Mouse (Mus musculus) gastrocnemius, adult 2 months (tissue): ENCODE data around the gene Nrp2. TPM values are rescaled to one million over a fixed set of nuclear protein-coding genes. Genes with fewer than 3 reads are reported as not detected.

Experiments
- DNase-seq: peaks from one replicate; pipeline ENCODE4 v3.0.0; 2022
- H3K27ac ChIP-seq: fragments of 200-600 bp; 2 replicates; pipeline ENCODE4 v1.8.1; 2022; ENCODE audit warnings: mild to moderate bottlenecking
- H3K4me3 ChIP-seq: fragments of 200-600 bp; 2 replicates; pipeline ENCODE4 v1.8.1; 2022; ENCODE audit warnings: mild to moderate bottlenecking, moderate library complexity
- CTCF ChIP-seq: fragments of 200-600 bp; IDR thresholded peaks from 2 replicates; pipeline ENCODE4 v1.8.1; 2022; ENCODE audit warnings: antibody characterized with exemption, mild to moderate bottlenecking, moderate library complexity
- intact Hi-C: fragments of 180-260 bp; cut with DNase I; formaldehyde crosslinking; loops from one replicate; pipeline ENCODE4 v1.15.1; 2025
- long read RNA-seq, 2 experiments: library from polyadenylated mRNA; stranded (forward); transcript quantifications; one replicate each; pipeline ENCODE4 v2.0.0; 2021
- total RNA-seq, 2 experiments: library from RNA; stranded (reverse); gene quantifications; 2 replicates each; pipeline ENCODE4 v1.2.3; 2021

The Nrp2 gene
- total RNA-seq = 1 to 10 TPM; 2.9 to 6.8 TPM
- long read RNA-seq, experiment 1, full-length matches to known transcripts = 1 of 2 reads
- long read RNA-seq, experiment 1, partial matches to known transcripts = 0 of 2 reads
- long read RNA-seq, experiment 1, other reads (novel, unspliced or antisense) = 1 of 2 reads
- long read RNA-seq, experiment 2, full-length matches to known transcripts = 3 of 4 reads
- long read RNA-seq, experiment 2, partial matches to known transcripts = 1 of 4 reads
- long read RNA-seq, experiment 2, other reads (novel, unspliced or antisense) = 0 of 4 reads

- peak within 1 kb of the TSS; percentile 90 for H3K27ac ChIP-seq
- peak; percentile 90 for DNase-seq
- peak within 1 kb of the TSS; percentile 75 for H3K4me3 ChIP-seq
- intact Hi-C loops = loop anchor here (5.0 to 10.0 kb wide), 4 partner anchors 1326 to 1559 kb away; no protein-coding TSS in a partner anchor
- TF ChIP-seq CTCF = no peak
Measured at GRCm38 (mm10) chr1:62703158-62704116, at the start of gene Nrp2. Gene Nrp2, plus strand, starts transcription at chr1:62703285.

- TF ChIP-seq CTCF = no peak
- H3K27ac ChIP-seq = no peak overlapping the region
- H3K4me3 ChIP-seq = no peak overlapping the region
- DNase-seq = no peak
- intact Hi-C loops = no loop called here
Measured at GRCm38 (mm10) chr1:62654436-62654835, 48.6 kb upstream of the Nrp2 start.

- intact Hi-C loops = no loop called here
- peak; percentile 47 for DNase-seq
- H3K27ac ChIP-seq = peak overlapping the region; percentile 48; the same call in 1 of the 2 replicates
- no peak for TF ChIP-seq CTCF
- no peak overlapping the region for H3K4me3 ChIP-seq
Measured at GRCm38 (mm10) chr1:62664960-62665645, 38.0 kb upstream of the Nrp2 start.

GRCm38 (mm10) chr1:62665771-62666730 is 37.0 kb upstream of the Nrp2 start:
- no peak overlapping the region for H3K27ac ChIP-seq
- TF ChIP-seq CTCF = no peak
- DNase-seq = no peak
- intact Hi-C loops = no loop called here
- H3K4me3 ChIP-seq = no peak overlapping the region

GRCm38 (mm10) chr1:62666780-62667179 is 36.3 kb upstream of the Nrp2 start:
- no peak for DNase-seq
- Histone ChIP-seq H3K4me3 (no peak overlapping the region), H3K27ac (no peak overlapping the region)
- no peak for TF ChIP-seq CTCF
- intact Hi-C loops = no loop called here

GRCm38 (mm10) chr1:62678611-62679344 is 24.3 kb upstream of the Nrp2 start:
- no peak for DNase-seq
- TF ChIP-seq CTCF = no peak
- no peak overlapping the region for H3K4me3 ChIP-seq
- intact Hi-C loops = no loop called here
- no peak overlapping the region for H3K27ac ChIP-seq

GRCm38 (mm10) chr1:62679466-62679865 is 23.6 kb upstream of the Nrp2 start:
- no peak for DNase-seq
- H3K4me3 ChIP-seq = no peak overlapping the region
- no peak overlapping the region for H3K27ac ChIP-seq
- intact Hi-C loops = no loop called here
- no peak for TF ChIP-seq CTCF

- DNase-seq = no peak
- Histone ChIP-seq H3K27ac (no peak overlapping the region), H3K4me3 (peak overlapping the region; percentile 24; the same call in 1 of the 2 replicates)
- no peak for TF ChIP-seq CTCF
- intact Hi-C loops = no loop called here
Measured at GRCm38 (mm10) chr1:62682456-62683385, 20.4 kb upstream of the Nrp2 start.

GRCm38 (mm10) chr1:62683498-62683897 is 19.6 kb upstream of the Nrp2 start:
- intact Hi-C loops = no loop called here
- TF ChIP-seq CTCF = no peak
- no peak overlapping the region for H3K4me3 ChIP-seq
- no peak for DNase-seq
- H3K27ac ChIP-seq = no peak overlapping the region

- no peak for DNase-seq
- no peak for TF ChIP-seq CTCF
- H3K27ac ChIP-seq = no peak overlapping the region
- intact Hi-C loops = no loop called here
- H3K4me3 ChIP-seq = no peak overlapping the region
Measured at GRCm38 (mm10) chr1:62687511-62687910, 15.6 kb upstream of the Nrp2 start.
